Mouse (Mus musculus): Measurements from ENCODE around the gene Crybg2. TPM values are rescaled to one million over a fixed set of nuclear protein-coding genes. Genes with fewer than 3 reads are reported as not detected.

Gene Crybg2
- polyA plus RNA-seq, 1 experiment: 1.0 TPM

DNA sequence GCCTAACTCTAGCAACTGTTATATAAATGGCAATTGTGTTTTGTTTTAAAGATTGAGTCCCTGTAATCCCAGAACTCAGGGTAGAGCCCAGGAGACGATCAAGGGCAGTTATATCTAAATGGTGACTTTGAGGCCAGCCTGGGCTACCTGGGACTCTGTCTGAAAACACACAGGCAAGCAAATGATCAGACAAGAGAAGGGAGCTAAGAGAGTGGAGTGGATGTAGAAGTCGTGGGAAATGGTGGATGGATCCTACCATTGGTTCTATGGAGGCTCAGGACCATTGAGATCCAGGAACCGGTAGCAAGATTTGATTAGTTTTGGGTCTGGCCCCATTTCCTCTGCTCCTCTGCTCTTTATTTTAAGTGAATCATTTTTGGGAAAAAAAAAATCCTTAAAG is 35.5 kb downstream of the Crybg2 start:
- WGBS: 89% methylated on average over 3 of the region's 3 CpGs
- Histone ChIP-seq H3K27me3 (replicated peaks; ENCODE audit: control insufficient read depth, insufficient read depth, low read length) (no peaks in the 10 kb centered on the region), H3K27ac (ENCODE audit: insufficient read depth, low read depth, low read length) (no peak overlapping the region), H3K4me1 (ENCODE audit: control insufficient read depth, insufficient read depth, low read length) (no peaks in the 10 kb centered on the region), H3K36me3 (ENCODE audit: control insufficient read depth, insufficient read depth, low read length) (no peaks in the 10 kb centered on the region), H3K4me3 (ENCODE audit: insufficient read depth, low read depth, low read length) (no peak overlapping the region)
- no peak for DNase-seq
- TF ChIP-seq POLR2A (IDR thresholded peaks at IDR 0.05; ENCODE audit: low read depth, low read length) (no peak), CTCF (conservative IDR thresholded peaks at IDR 0.05; ENCODE audit: insufficient read depth, insufficient read length, low read depth, low read length) (no peak)

DNA sequence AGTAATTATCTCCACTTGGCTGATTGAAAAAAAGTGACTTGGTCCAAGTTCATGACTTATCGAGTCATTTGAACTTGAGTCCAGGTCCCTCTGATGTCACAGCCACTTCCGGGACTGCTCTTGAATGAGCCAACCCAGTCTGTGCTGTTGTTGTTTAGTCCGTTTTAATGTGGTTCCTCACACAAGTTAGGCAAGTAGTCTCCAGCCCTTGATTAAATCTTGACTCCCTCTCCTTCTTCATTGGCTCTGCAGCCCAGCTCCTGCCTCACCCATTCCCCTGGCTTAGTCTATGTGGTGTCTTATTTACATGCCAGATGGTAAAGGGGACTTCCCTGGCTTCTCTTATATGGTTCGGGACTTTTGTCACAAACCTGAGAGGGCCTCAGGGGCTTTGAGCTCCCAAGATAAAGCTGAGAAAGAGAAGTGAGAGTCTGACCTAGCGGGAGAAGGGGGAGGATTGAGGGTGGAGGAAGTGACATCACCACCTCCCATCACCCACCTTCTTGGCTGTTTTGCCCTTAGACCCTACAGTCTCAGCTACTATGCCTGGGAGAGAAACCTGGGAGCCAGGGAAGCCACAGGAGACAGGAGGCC is 36.5 kb downstream of the Crybg2 start:
- Histone ChIP-seq H3K4me3 (ENCODE audit: insufficient read depth, low read depth, low read length) (no peak overlapping the region), H3K27ac (ENCODE audit: insufficient read depth, low read depth, low read length) (no peak overlapping the region), H3K27me3 (replicated peaks; ENCODE audit: control insufficient read depth, insufficient read depth, low read length) (no peaks in the 10 kb centered on the region), H3K4me1 (ENCODE audit: control insufficient read depth, insufficient read depth, low read length) (no peaks in the 10 kb centered on the region), H3K36me3 (ENCODE audit: control insufficient read depth, insufficient read depth, low read length) (no peaks in the 10 kb centered on the region)
- WGBS: 71% methylated on average over 5 of the region's 5 CpGs
- peak; percentile 7 for DNase-seq
- TF ChIP-seq CTCF (conservative IDR thresholded peaks at IDR 0.05; ENCODE audit: insufficient read depth, insufficient read length, low read depth, low read length): no peak
- TF ChIP-seq POLR2A (IDR thresholded peaks at IDR 0.05; ENCODE audit: low read depth, low read length): no peak

DNA sequence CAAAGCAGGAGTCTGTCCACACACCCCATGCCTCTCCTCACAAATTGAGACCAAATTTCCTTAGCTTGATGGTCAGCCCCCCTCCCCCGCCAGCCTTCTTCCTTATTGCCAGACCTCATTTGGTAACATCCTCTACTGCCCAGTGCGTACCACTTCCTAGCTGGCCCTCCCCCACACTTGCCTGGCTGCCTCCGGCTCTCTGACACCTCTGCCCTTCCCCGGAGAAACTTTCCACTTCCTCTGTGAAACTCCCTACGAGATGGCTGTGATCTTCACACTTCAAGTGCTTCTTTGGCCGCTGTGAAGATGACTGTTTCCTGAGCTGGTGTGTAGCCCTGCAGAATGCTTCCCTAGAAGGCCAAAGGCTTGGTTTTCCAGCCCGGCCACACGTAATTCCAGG is 38.0 kb downstream of the Crybg2 start:
- TF ChIP-seq CTCF (conservative IDR thresholded peaks at IDR 0.05; ENCODE audit: insufficient read depth, insufficient read length, low read depth, low read length) (no peak), POLR2A (IDR thresholded peaks at IDR 0.05; ENCODE audit: low read depth, low read length) (no peak)
- no peaks in the 10 kb centered on the region for H3K27me3 ChIP-seq (replicated peaks; ENCODE audit: control insufficient read depth, insufficient read depth, low read length)
- H3K36me3 ChIP-seq (ENCODE audit: control insufficient read depth, insufficient read depth, low read length): no peaks in the 10 kb centered on the region
- DNase-seq: peak; percentile 54
- peak overlapping the region; percentile 26; the same call in 1 of the 2 replicates for H3K27ac ChIP-seq (ENCODE audit: insufficient read depth, low read depth, low read length)
- no peaks in the 10 kb centered on the region for H3K4me1 ChIP-seq (ENCODE audit: control insufficient read depth, insufficient read depth, low read length)
- WGBS: 30% methylated on average over 8 of the region's 8 CpGs
- no peak overlapping the region for H3K4me3 ChIP-seq (ENCODE audit: insufficient read depth, low read depth, low read length)

DNA sequence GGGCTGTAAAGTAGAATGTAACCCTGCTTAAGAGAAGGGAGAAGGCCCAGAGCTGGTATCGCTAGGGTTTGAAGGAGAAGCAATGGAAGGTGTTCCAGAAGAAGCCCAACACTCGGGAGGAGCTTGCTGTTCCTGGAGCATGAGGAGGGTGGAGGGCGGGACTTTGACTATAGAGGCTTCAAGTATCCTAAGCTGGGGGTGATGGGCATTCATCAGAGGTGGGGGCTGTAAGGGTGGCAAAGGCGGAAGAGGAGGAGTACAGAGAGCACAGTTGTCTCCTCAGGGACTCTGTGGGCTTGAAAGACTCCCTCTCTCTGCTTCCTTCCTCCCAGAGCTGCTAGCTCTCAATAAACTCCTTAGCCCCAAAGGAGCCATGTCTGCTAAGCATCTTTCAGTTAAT is 39.6 kb downstream of the Crybg2 start:
- Histone ChIP-seq H3K27ac (ENCODE audit: insufficient read depth, low read depth, low read length) (no peak overlapping the region), H3K4me3 (ENCODE audit: insufficient read depth, low read depth, low read length) (no peak overlapping the region), H3K4me1 (ENCODE audit: control insufficient read depth, insufficient read depth, low read length) (no peaks in the 10 kb centered on the region), H3K27me3 (replicated peaks; ENCODE audit: control insufficient read depth, insufficient read depth, low read length) (no peaks in the 10 kb centered on the region), H3K36me3 (ENCODE audit: control insufficient read depth, insufficient read depth, low read length) (no peaks in the 10 kb centered on the region)
- TF ChIP-seq POLR2A (IDR thresholded peaks at IDR 0.05; ENCODE audit: low read depth, low read length) (no peak), CTCF (conservative IDR thresholded peaks at IDR 0.05; ENCODE audit: insufficient read depth, insufficient read length, low read depth, low read length) (no peak)
- DNase-seq: no peak
- WGBS: 87% methylated on average over 4 of the region's 4 CpGs

DNA sequence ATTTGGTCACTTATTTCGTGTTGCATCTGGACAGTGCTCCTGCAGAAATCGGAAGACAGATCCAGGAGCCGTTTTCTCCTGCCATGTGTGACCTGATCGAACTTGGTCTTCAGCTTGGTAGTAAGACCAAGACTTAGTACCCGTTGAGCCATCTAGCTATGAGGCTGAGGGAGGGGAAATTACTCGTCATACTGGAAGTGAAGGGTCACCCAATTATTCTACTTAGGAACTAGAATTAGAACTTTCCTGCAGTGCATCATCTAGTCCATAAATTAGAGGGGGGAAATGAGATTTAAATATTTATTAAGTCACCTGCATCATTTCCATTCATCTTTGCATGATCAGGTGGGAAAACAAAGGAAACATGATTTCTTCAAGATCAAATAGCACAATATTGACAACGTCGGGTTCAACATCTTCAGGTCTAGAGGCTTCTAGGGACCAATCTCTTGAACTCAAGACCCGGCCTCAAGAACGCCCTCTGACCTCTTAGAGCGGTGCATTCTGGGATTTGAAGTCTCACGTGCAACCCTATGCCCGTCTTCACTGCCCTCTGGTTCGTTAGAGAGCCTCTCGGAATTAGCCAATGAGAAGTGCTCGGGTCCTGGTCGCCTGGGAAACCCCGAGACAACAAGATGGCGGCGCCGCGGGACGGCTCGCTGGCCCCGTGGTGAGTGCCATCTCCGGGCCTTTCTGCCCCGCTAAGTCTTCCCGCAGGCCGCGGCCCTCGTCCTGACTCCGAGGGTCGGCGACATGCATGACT is 41.5 kb downstream of the Crybg2 start, which contains the start of gene Ubxn11:
TSS of gene Ubxn11 (plus strand) at position 592 of the 763 bp plus-strand sequence.
- Histone ChIP-seq H3K4me1 (ENCODE audit: control insufficient read depth, insufficient read depth, low read length) (no peaks in the 10 kb centered on the region), H3K27me3 (replicated peaks; ENCODE audit: control insufficient read depth, insufficient read depth, low read length) (no peaks in the 10 kb centered on the region), H3K4me3 (ENCODE audit: insufficient read depth, low read depth, low read length) (peak within 1 kb of the TSS; percentile 84), H3K36me3 (ENCODE audit: control insufficient read depth, insufficient read depth, low read length) (no peaks in the 10 kb centered on the region), H3K27ac (ENCODE audit: insufficient read depth, low read depth, low read length) (no peak within 1 kb of the TSS)
- TF ChIP-seq POLR2A (IDR thresholded peaks at IDR 0.05; ENCODE audit: low read depth, low read length) (no peak), CTCF (conservative IDR thresholded peaks at IDR 0.05; ENCODE audit: insufficient read depth, insufficient read length, low read depth, low read length) (no peak)
- 19% methylated on average over 34 of the region's 34 CpGs for WGBS
- DNase-seq: peak; percentile 95

DNA sequence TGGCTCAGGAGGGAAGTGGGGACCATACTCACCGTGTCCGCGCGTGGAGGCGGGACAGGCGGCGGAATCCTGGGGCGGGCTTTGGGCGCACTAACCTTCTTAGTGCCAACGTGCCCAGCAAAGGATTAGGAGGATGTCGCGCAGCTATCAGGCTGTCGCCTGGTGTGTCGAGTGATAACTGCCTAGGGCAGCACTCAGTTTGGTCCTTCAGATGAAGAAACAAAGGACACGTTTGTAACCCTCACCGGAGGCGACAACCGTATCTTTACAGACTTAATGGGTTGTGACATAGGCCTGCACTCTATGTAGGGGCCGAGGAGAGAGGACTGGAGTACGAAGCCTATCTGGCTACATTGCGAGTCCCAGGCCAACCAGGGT is 42.1 kb downstream of the Crybg2 start:
- no peaks in the 10 kb centered on the region for H3K4me1 ChIP-seq (ENCODE audit: control insufficient read depth, insufficient read depth, low read length)
- peak overlapping the region; percentile 84 for H3K4me3 ChIP-seq (ENCODE audit: insufficient read depth, low read depth, low read length)
- H3K36me3 ChIP-seq (ENCODE audit: control insufficient read depth, insufficient read depth, low read length): no peaks in the 10 kb centered on the region
- no peaks in the 10 kb centered on the region for H3K27me3 ChIP-seq (replicated peaks; ENCODE audit: control insufficient read depth, insufficient read depth, low read length)
- no peak for TF ChIP-seq POLR2A (IDR thresholded peaks at IDR 0.05; ENCODE audit: low read depth, low read length)
- no peak for TF ChIP-seq CTCF (conservative IDR thresholded peaks at IDR 0.05; ENCODE audit: insufficient read depth, insufficient read length, low read depth, low read length)
- no peak overlapping the region for H3K27ac ChIP-seq (ENCODE audit: insufficient read depth, low read depth, low read length)
- WGBS: 4% methylated on average over 21 of the region's 21 CpGs
- DNase-seq: no peak

DNA sequence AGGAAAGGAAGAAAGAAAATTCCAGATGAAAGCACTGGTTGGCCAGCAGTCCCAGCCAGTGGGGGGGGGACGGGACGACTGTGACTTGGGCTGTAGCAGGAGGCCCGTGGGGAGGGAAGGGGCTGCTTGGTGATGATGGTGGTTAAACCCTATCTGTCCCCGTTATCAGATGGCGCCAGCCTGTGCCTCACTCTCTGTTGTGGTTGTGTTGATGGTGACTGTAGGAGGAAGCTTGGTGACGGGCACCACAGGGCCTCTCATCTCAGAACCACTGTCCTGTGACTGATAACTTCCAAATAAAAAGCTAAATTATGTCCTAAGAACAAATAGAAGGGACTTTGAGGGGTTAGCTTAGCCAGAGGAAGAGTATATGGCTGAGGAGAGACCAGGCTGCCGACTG is 45.5 kb downstream of the Crybg2 start:
- DNase-seq: no peak
- H3K27me3 ChIP-seq (replicated peaks; ENCODE audit: control insufficient read depth, insufficient read depth, low read length): no peaks in the 10 kb centered on the region
- H3K4me3 ChIP-seq (ENCODE audit: insufficient read depth, low read depth, low read length): no peak overlapping the region
- WGBS: 77% methylated on average over 7 of the region's 7 CpGs
- no peak overlapping the region for H3K27ac ChIP-seq (ENCODE audit: insufficient read depth, low read depth, low read length)
- no peaks in the 10 kb centered on the region for H3K4me1 ChIP-seq (ENCODE audit: control insufficient read depth, insufficient read depth, low read length)
- H3K36me3 ChIP-seq (ENCODE audit: control insufficient read depth, insufficient read depth, low read length): no peaks in the 10 kb centered on the region
- TF ChIP-seq CTCF (conservative IDR thresholded peaks at IDR 0.05; ENCODE audit: insufficient read depth, insufficient read length, low read depth, low read length): no peak
- no peak for TF ChIP-seq POLR2A (IDR thresholded peaks at IDR 0.05; ENCODE audit: low read depth, low read length)

All from kidney, adult 2 months (tissue).